Mouse (Mus musculus): ENCODE results near the gene Pptc7. TPM values are rescaled to one million over a fixed set of nuclear protein-coding genes. Genes with fewer than 3 reads are reported as not detected.
A peak's percentile ranks its signal among the peaks of the same experiment; 100 is the strongest.

The Pptc7 gene
- polyA plus RNA-seq, 1 experiment, result 6.3 TPM

DNA sequence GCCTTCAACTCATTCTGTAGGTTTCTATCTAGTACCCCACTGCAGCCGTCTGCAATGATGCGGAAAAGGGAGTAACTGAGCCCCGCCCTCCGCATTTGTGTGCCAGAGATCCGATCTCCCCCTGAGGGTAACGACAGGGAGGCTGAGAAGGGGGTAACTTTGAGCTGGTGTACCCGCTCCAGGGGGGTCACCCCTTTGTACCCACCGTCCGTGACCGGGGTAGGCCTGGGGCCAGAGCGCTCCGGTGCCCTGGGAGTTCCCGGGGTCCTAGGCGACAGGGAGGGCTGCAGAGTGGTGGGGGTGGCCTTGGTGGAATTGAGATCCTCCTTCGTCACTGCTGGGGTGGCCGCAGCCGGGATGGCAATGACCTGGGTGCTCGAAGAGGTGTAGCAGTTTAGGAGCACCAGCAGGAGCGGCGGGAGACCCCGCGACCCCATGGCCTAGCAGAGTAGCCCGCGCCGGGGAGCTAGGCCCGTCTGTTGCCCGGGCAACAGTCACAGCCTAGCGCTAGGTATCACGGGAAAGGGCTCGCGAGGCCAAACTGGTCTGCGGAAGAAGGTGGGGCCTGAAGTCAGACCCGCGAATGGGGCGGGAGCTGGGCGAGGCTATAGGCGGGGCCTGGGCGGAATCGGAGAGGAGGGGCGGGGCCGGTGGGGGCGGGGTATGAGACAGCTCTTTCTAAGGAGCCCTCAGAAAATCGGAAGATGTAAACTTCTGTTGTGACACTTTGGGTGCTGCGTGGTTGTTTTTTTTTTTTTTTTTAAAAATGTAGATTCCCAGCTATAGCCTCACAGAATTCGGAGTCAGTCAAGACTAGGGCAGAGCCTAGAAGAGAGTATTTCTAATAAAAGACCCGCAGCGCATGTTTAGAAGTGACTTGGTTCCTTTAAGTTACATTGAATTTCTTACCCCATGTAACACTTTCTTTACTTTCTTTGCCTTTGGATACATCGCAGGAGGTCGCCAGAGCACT lies 19.9 kb upstream of the Pptc7 start, which contains the start of gene Tctn1:
Gene Tctn1 (minus strand): TSS at position 528 of the 973 bp plus-strand sequence.
- peak within 1 kb of the TSS; percentile 78 for H3K4me3 ChIP-seq (ENCODE audit: insufficient read depth, poor library complexity, severe bottlenecking)
- H3ac ChIP-seq (ENCODE audit: control insufficient read depth, insufficient read length, low read depth), result peak within 1 kb of the TSS; percentile 48
- H3K79me2 ChIP-seq (ENCODE audit: control insufficient read depth, insufficient read depth), result peaks cover 5% of the 10 kb centered on the region
- TF ChIP-seq MYOG (IDR thresholded peaks at IDR 0.05; ENCODE audit: control insufficient read depth, extremely low read depth, insufficient read length) (no peak), USF1 (IDR thresholded peaks at IDR 0.05; ENCODE audit: low read depth) (no peak), FOSL1 (IDR thresholded peaks at IDR 0.05; ENCODE audit: insufficient read depth, low read length, poor library complexity, severe bottlenecking) (no peak), CTCF (IDR thresholded peaks at IDR 0.05; ENCODE audit: control insufficient read depth, insufficient read depth, insufficient read length) (no peak), CEBPB (IDR thresholded peaks at IDR 0.05; ENCODE audit: low read depth) (no peak), MYOD1 (IDR thresholded peaks at IDR 0.05; ENCODE audit: control insufficient read depth, insufficient read length, low read depth) (no peak), MAX (IDR thresholded peaks at IDR 0.05) (no peak)
- H3K36me3 ChIP-seq (ENCODE audit: control insufficient read depth, insufficient read depth), result peaks cover 2% of the 10 kb centered on the region
- H3K27me3 ChIP-seq (ENCODE audit: control insufficient read depth, insufficient read depth, insufficient read length), result no peaks in the 10 kb centered on the region
- no peaks in the 10 kb centered on the region for H3K79me3 ChIP-seq (ENCODE audit: low read depth)

DNA sequence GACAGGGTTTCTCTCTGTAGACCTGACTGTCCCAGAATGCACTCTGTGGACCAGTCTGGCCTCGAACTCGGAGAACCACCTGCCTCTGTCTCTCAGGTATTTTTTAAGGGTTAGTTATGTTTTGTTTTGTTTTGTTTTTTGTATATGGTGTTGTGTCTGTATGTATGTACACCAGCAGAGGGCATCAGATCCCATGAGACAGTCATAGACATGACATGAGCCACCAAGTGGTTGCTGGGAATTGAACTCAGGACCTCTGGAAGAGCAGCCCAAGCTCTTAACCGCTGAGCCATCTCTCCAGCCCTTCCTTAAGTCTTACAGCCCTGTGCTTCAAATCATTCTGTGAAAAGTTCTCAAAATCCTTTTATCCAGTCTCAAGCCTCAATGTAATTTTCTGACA lies 19.0 kb upstream of the Pptc7 start:
- no peaks in the 10 kb centered on the region for H3K36me3 ChIP-seq (ENCODE audit: control insufficient read depth, insufficient read depth)
- H3ac ChIP-seq (ENCODE audit: control insufficient read depth, insufficient read length, low read depth), result no peak overlapping the region
- no peaks in the 10 kb centered on the region for H3K79me3 ChIP-seq (ENCODE audit: low read depth)
- peaks cover 5% of the 10 kb centered on the region for H3K79me2 ChIP-seq (ENCODE audit: control insufficient read depth, insufficient read depth)
- no peaks in the 10 kb centered on the region for H3K27me3 ChIP-seq (ENCODE audit: control insufficient read depth, insufficient read depth, insufficient read length)
- TF ChIP-seq MYOG (IDR thresholded peaks at IDR 0.05; ENCODE audit: control insufficient read depth, extremely low read depth, insufficient read length) (no peak), FOSL1 (IDR thresholded peaks at IDR 0.05; ENCODE audit: insufficient read depth, low read length, poor library complexity, severe bottlenecking) (no peak), CTCF (IDR thresholded peaks at IDR 0.05; ENCODE audit: control insufficient read depth, insufficient read depth, insufficient read length) (no peak), CEBPB (IDR thresholded peaks at IDR 0.05; ENCODE audit: low read depth) (no peak), USF1 (IDR thresholded peaks at IDR 0.05; ENCODE audit: low read depth) (no peak), MYOD1 (IDR thresholded peaks at IDR 0.05; ENCODE audit: control insufficient read depth, insufficient read length, low read depth) (no peak), MAX (IDR thresholded peaks at IDR 0.05) (no peak)
- no peak overlapping the region for H3K4me3 ChIP-seq (ENCODE audit: insufficient read depth, poor library complexity, severe bottlenecking)

DNA sequence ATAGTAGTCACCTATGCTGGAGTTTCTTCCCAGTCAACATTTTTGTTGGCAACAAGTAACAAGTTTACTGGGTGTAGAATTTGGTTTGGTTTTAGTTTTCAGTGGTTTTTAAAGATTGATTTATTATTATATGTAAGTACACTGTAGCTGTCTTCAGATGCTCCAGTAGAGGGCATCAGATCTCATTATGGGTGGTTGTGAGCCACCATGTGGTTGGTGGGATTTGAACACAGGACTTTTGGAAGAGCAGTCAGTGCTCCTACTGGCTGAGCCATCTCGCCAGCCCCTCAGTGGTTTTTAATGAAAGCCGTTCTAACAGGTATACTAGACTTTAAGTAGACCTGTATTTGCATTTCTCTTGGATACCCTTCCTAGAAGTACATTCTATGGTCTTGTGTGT lies 18.2 kb upstream of the Pptc7 start:
- peaks cover 5% of the 10 kb centered on the region for H3K79me2 ChIP-seq (ENCODE audit: control insufficient read depth, insufficient read depth)
- no peak overlapping the region for H3ac ChIP-seq (ENCODE audit: control insufficient read depth, insufficient read length, low read depth)
- H3K4me3 ChIP-seq (ENCODE audit: insufficient read depth, poor library complexity, severe bottlenecking), result no peak overlapping the region
- no peaks in the 10 kb centered on the region for H3K36me3 ChIP-seq (ENCODE audit: control insufficient read depth, insufficient read depth)
- H3K27me3 ChIP-seq (ENCODE audit: control insufficient read depth, insufficient read depth, insufficient read length), result no peaks in the 10 kb centered on the region
- TF ChIP-seq MYOG (IDR thresholded peaks at IDR 0.05; ENCODE audit: control insufficient read depth, extremely low read depth, insufficient read length) (no peak), USF1 (IDR thresholded peaks at IDR 0.05; ENCODE audit: low read depth) (no peak), CEBPB (IDR thresholded peaks at IDR 0.05; ENCODE audit: low read depth) (no peak), FOSL1 (IDR thresholded peaks at IDR 0.05; ENCODE audit: insufficient read depth, low read length, poor library complexity, severe bottlenecking) (no peak), CTCF (IDR thresholded peaks at IDR 0.05; ENCODE audit: control insufficient read depth, insufficient read depth, insufficient read length) (no peak), MAX (IDR thresholded peaks at IDR 0.05) (no peak), MYOD1 (IDR thresholded peaks at IDR 0.05; ENCODE audit: control insufficient read depth, insufficient read length, low read depth) (no peak)
- no peaks in the 10 kb centered on the region for H3K79me3 ChIP-seq (ENCODE audit: low read depth)

- Histone ChIP-seq H3K79me2 (ENCODE audit: control insufficient read depth, insufficient read depth) (peaks cover 5% of the 10 kb centered on the region), H3ac (ENCODE audit: control insufficient read depth, insufficient read length, low read depth) (no peak overlapping the region), H3K4me3 (ENCODE audit: insufficient read depth, poor library complexity, severe bottlenecking) (no peak overlapping the region), H3K36me3 (ENCODE audit: control insufficient read depth, insufficient read depth) (no peaks in the 10 kb centered on the region), H3K27me3 (ENCODE audit: control insufficient read depth, insufficient read depth, insufficient read length) (no peaks in the 10 kb centered on the region), H3K79me3 (ENCODE audit: low read depth) (no peaks in the 10 kb centered on the region)
- TF ChIP-seq MAX (IDR thresholded peaks at IDR 0.05) (no peak), CEBPB (IDR thresholded peaks at IDR 0.05; ENCODE audit: low read depth) (no peak), FOSL1 (IDR thresholded peaks at IDR 0.05; ENCODE audit: insufficient read depth, low read length, poor library complexity, severe bottlenecking) (no peak), CTCF (IDR thresholded peaks at IDR 0.05; ENCODE audit: control insufficient read depth, insufficient read depth, insufficient read length) (no peak), MYOD1 (IDR thresholded peaks at IDR 0.05; ENCODE audit: control insufficient read depth, insufficient read length, low read depth) (no peak), USF1 (IDR thresholded peaks at IDR 0.05; ENCODE audit: low read depth) (no peak), MYOG (IDR thresholded peaks at IDR 0.05; ENCODE audit: control insufficient read depth, extremely low read depth, insufficient read length) (no peak)
Measured at GRCm38 (mm10) chr5:122267136-122267535, 17.0 kb upstream of the Pptc7 start.

GRCm38 (mm10) chr5:122267899-122268298 lies 16.3 kb upstream of the Pptc7 start:
- no peak for TF ChIP-seq FOSL1 (IDR thresholded peaks at IDR 0.05; ENCODE audit: insufficient read depth, low read length, poor library complexity, severe bottlenecking)
- TF ChIP-seq USF1 (IDR thresholded peaks at IDR 0.05; ENCODE audit: low read depth), result no peak
- no peak for TF ChIP-seq MYOG (IDR thresholded peaks at IDR 0.05; ENCODE audit: control insufficient read depth, extremely low read depth, insufficient read length)
- no peak for TF ChIP-seq MYOD1 (IDR thresholded peaks at IDR 0.05; ENCODE audit: control insufficient read depth, insufficient read length, low read depth)
- TF ChIP-seq MAX (IDR thresholded peaks at IDR 0.05), result no peak
- no peak for TF ChIP-seq CEBPB (IDR thresholded peaks at IDR 0.05; ENCODE audit: low read depth)
- no peak for TF ChIP-seq CTCF (IDR thresholded peaks at IDR 0.05; ENCODE audit: control insufficient read depth, insufficient read depth, insufficient read length)
- Histone ChIP-seq H3ac (ENCODE audit: control insufficient read depth, insufficient read length, low read depth) (no peak overlapping the region), H3K36me3 (ENCODE audit: control insufficient read depth, insufficient read depth) (no peaks in the 10 kb centered on the region), H3K79me3 (ENCODE audit: low read depth) (no peaks in the 10 kb centered on the region), H3K27me3 (ENCODE audit: control insufficient read depth, insufficient read depth, insufficient read length) (no peaks in the 10 kb centered on the region), H3K79me2 (ENCODE audit: control insufficient read depth, insufficient read depth) (peaks cover 5% of the 10 kb centered on the region), H3K4me3 (ENCODE audit: insufficient read depth, poor library complexity, severe bottlenecking) (no peak overlapping the region)

Measured in C2C12 (cell line).